Mouse (Mus musculus) stomach, adult 2 months (tissue): Measurements from ENCODE around the gene Fam19a2. TPM values are rescaled to one million over a fixed set of nuclear protein-coding genes. Genes with fewer than 3 reads are reported as not detected.

ENCODE experiments used
- polyA plus RNA-seq: library from polyadenylated mRNA; depleted of rRNA; stranded (reverse); fragments of >200 nt; gene quantifications from 2 replicates; pipeline ENCODE4 v1.2.3, GENCODE M21; 2012; rRNA removed

Gene Fam19a2
- 0.08 and 0.16 TPM in 2 replicates for polyA plus RNA-seq

GRCm38 (mm10) chr10:123263876-123264309 lies at the start of gene Fam19a2:
Fam19a2 (plus strand) TSS chr10:123263996.

Other genes starting within 250 kb of the Fam19a2 start
- 16.2 and 22.8 TPM in 2 replicates for gene Mon2, start 187.5 kb upstream of the Fam19a2 start, polyA plus RNA-seq
- gene Usp15, start 67.0 kb upstream of the Fam19a2 start, polyA plus RNA-seq: 1.0 and 1.6 TPM in 2 replicates